Mouse (Mus musculus) embryonic fibroblast, embryonic 13.5 days (primary cell): ENCODE data around the gene Ccl26. TPM values are rescaled to one million over a fixed set of nuclear protein-coding genes. Genes with fewer than 3 reads are reported as not detected.
"Not testable (repeated sequence)": the region's sequence is repeated elsewhere in the genome, so short reads cannot be mapped to it uniquely, and the experiment has no call there.

Source experiments
- H3K27ac ChIP-seq: 2 replicates; pipeline ENCODE4 v1.5.1; 2012; ENCODE audit warnings: low read length, control low read depth, inconsistent platforms; ENCODE audit not compliant: insufficient read depth
- H3K4me1 ChIP-seq: 2 replicates; pipeline ENCODE4 v1.6.1; 2011; ENCODE audit warnings: low read length; ENCODE audit not compliant: control insufficient read depth, insufficient read depth
- H3K4me3 ChIP-seq: 2 replicates; pipeline ENCODE4 v1.5.1; 2011; ENCODE audit warnings: mild to moderate bottlenecking, control low read depth, low read length; ENCODE audit not compliant: insufficient read depth
- CTCF ChIP-seq: IDR thresholded peaks from 2 replicates; pipeline ENCODE4 v1.5.1; 2011; ENCODE audit warnings: mild to moderate bottlenecking, control low read depth, low read length, moderate library complexity, borderline replicate concordance; ENCODE audit not compliant: insufficient read depth
- POLR2A ChIP-seq: IDR thresholded peaks from 2 replicates; pipeline ENCODE4 v1.6.1; 2011; ENCODE audit warnings: low read depth, mild to moderate bottlenecking, control low read depth, low read length, moderate library complexity
- polyA plus RNA-seq: library from polyadenylated mRNA; stranded (reverse); fragments of >200 nt; gene quantifications from 2 replicates; pipeline ENCODE4 v1.2.4, GENCODE M21; 2011; ENCODE audit warnings: low read depth; ENCODE audit not compliant: missing spikeins, insufficient read length

Ccl26 gene
- not detected in 2 replicates for polyA plus RNA-seq

DNA sequence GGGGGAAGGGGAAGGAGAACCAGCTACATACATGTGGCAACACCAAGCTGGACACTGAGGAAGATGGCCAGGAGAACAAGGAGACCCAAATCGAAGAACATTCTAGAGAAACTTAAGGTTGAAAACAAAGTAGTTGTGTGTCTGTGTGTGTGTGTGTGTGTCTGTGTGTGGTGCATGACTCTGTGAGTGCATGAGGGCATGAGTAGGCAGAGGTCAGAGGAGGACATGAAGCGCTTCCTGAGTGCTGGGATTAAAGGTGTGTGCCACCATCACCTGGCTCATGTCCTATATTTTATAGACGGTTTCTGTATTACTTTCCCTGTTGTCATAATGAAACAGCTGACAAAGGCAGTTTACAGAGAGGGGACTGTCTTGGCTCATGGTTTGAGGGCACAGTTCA lies at the start of gene Ccl26:
Gene Ccl26, minus strand, starts transcription at position 101 of the 400 bp plus-strand sequence.
- TF ChIP-seq CTCF (no peak), POLR2A (no peak)

GRCm38 (mm10) chr5:135609794-135610193 lies 46.4 kb upstream of the Ccl26 start:
- no peak overlapping the region for H3K27ac ChIP-seq

More for the DNA sequence above, at the start of gene Ccl26:
- Histone ChIP-seq H3K4me3 (no peak within 1 kb of the TSS), H3K27ac (no peak within 1 kb of the TSS), H3K4me1 (no peaks in the 10 kb centered on the region)

GRCm38 (mm10) chr5:135607581-135607980 lies 44.2 kb upstream of the Ccl26 start:
- no peaks in the 10 kb centered on the region for H3K4me1 ChIP-seq
- TF ChIP-seq POLR2A (no peak), CTCF (no peak)
- no peak overlapping the region for H3K4me3 ChIP-seq
- H3K27ac ChIP-seq, result no peak overlapping the region

More at GRCm38 (mm10) chr5:135609794-135610193, 46.4 kb upstream of the Ccl26 start:
- Histone ChIP-seq H3K4me1 (no peaks in the 10 kb centered on the region), H3K4me3 (no peak overlapping the region)
- TF ChIP-seq CTCF (no peak), POLR2A (no peak)

- not testable (repeated sequence) for H3K27ac ChIP-seq, H3K4me1 ChIP-seq, H3K4me3 ChIP-seq
Observed at GRCm38 (mm10) chr5:135606717-135607116, 43.3 kb upstream of the Ccl26 start.

GRCm38 (mm10) chr5:135604643-135605042 lies 41.3 kb upstream of the Ccl26 start:
- not testable (repeated sequence) for H3K27ac ChIP-seq, H3K4me1 ChIP-seq, H3K4me3 ChIP-seq

DNA sequence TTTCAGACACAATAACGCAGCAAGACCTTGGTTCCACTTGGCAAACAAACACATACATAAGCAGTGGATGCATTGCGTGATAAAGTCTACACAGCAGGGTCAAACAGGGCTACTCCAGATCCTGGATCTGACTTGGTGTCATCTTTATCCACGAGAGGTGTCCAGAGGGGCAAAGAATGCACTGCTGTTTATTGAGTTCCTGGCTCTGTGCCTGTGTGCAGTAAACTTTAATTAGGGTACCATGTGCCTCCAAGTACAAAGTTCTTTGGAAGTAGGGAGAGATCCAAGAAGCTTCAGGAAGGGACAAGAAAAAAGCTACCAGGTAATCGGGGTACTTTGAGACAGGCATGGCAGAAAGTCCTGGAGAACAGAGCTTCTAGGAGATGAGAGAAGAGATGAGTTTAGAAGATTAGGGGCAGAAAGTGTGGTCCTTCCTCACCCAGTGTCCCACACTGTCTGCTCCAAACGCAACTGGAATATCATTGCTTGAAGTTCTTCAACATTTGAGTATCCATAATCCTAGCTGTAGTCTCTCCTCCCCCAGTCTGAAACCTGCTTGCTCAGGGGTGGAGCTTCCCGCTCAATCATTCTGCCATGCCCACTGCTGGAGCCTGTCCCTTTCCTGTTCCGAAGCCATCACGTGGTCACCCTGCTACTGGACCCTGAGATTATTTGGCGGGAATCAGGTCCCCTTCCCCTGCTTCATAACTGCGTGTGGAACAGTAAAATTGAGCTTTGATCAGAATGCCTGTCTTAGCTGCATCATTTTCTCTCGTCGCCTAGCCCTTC lies 26.8 kb upstream of the Ccl26 start:
- Histone ChIP-seq H3K4me3 (no peak overlapping the region), H3K27ac (no peak overlapping the region), H3K4me1 (no peaks in the 10 kb centered on the region)
- TF ChIP-seq CTCF, result no peak

- TF ChIP-seq POLR2A, result no peak
- H3K27ac ChIP-seq, result no peak overlapping the region
- no peaks in the 10 kb centered on the region for H3K4me1 ChIP-seq
- H3K4me3 ChIP-seq, result no peak overlapping the region
Observed at GRCm38 (mm10) chr5:135587764-135588163, 24.4 kb upstream of the Ccl26 start.

DNA sequence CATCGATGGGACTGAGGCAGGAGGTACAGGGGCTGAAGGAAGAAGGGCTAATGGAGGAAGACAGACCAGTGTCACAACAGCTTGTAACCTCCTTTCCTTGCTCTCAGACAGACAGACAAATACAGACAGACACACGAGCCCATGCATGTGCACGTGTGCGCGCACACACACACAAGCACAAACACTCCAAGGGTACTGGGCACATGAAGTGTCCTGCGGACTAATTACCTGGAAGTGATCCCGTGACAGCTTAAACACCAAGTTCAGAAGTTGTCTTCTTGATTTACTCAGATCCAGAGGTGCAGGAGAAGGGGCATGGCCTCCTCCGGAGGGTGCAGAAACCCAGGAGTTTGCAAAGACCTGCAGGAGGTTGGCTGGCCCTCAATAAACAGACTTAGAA lies 22.3 kb upstream of the Ccl26 start:
- TF ChIP-seq CTCF (no peak), POLR2A (no peak)
- Histone ChIP-seq H3K4me1 (no peaks in the 10 kb centered on the region), H3K4me3 (no peak overlapping the region), H3K27ac (no peak overlapping the region)

DNA sequence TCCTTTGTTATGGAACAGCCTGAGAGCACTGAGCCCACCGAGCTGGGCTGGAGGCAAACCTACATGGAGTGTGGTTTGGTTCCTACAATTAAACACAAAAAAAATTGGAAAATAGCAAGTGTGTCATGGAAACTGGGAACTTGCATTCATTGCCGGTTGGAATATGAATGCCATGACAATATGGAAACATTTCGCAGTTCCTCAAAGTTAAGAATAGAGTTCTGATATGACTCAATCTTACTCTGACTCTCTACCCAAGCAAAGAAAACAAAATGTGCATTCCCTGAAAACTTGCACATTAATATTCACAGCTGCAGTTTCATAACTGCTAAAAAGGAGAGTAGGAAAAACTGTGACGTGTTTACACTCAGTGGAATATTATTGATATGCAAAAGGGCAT lies 19.0 kb upstream of the Ccl26 start:
- no peak overlapping the region for H3K27ac ChIP-seq
- H3K4me3 ChIP-seq, result no peak overlapping the region
- TF ChIP-seq CTCF (no peak), POLR2A (no peak)
- H3K4me1 ChIP-seq, result no peaks in the 10 kb centered on the region

- H3K27ac ChIP-seq, result no peak overlapping the region
- TF ChIP-seq CTCF (no peak), POLR2A (no peak)
- no peaks in the 10 kb centered on the region for H3K4me1 ChIP-seq
- no peak overlapping the region for H3K4me3 ChIP-seq
Observed at GRCm38 (mm10) chr5:135579331-135579751, 16.0 kb upstream of the Ccl26 start.

GRCm38 (mm10) chr5:135576055-135576454 lies 12.7 kb upstream of the Ccl26 start:
- Histone ChIP-seq H3K4me3 (no peak overlapping the region), H3K27ac (no peak overlapping the region), H3K4me1 (no peaks in the 10 kb centered on the region)
- TF ChIP-seq CTCF (no peak), POLR2A (no peak)

DNA sequence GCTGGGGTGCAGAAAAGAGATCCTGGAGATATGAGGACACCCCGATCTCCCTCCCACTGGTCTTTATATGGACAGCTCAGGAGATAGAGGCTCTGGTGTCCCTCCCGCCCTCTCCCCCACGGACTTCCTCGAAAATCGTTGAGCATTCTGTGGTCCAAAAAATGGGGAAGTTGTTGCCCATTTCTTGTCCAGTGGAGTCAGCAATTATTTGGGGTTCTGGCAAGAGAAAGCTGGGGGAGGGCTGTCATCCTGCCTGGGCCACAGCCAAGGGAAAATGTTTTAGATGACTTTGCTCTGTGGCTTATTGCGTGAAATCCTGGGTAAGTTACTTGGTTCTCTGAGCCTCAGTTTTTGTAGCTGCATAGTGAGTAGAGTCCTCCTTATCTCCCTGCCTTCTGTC lies 9.6 kb upstream of the Ccl26 start, which contains the start of gene Ccl24:
Gene Ccl24, minus strand, starts transcription at position 44 of the 400 bp plus-strand sequence.
- no peak for TF ChIP-seq CTCF
- TF ChIP-seq POLR2A, result no peak
- Histone ChIP-seq H3K4me1 (no peaks in the 10 kb centered on the region), H3K27ac (no peak within 1 kb of the TSS), H3K4me3 (no peak within 1 kb of the TSS)
